Mouse (Mus musculus): Measurements from ENCODE around the gene Tenm4. TPM values are rescaled to one million over a fixed set of nuclear protein-coding genes. Genes with fewer than 3 reads are reported as not detected.

The Tenm4 gene
- total RNA-seq, 4 experiments from 2014 or later: 0.77 to 2.5 (median 2.0) TPM

DNA sequence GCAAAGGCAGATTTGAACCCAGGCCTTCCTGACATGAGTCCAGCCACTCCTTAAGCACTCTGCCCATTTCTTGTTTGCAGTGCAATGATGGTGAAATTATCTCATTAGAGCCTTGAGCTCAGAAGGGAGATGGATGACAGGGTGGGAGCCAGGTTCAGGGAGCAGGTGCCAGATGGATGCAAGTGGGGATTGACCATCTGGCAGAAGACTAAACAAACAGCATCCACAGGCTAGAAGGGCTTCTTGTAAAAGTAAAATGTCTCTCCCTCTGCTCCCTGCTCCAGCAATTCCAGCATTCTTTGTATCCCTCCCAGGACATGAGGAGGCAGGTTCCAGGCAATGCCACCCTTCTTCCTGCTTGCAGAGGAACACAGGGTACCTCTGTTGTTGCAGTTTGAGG lies 165.3 kb downstream of the Tenm4 start:
- no peak for DNase-seq (ENCODE audit: low spot score in 2 of 2)

DNA sequence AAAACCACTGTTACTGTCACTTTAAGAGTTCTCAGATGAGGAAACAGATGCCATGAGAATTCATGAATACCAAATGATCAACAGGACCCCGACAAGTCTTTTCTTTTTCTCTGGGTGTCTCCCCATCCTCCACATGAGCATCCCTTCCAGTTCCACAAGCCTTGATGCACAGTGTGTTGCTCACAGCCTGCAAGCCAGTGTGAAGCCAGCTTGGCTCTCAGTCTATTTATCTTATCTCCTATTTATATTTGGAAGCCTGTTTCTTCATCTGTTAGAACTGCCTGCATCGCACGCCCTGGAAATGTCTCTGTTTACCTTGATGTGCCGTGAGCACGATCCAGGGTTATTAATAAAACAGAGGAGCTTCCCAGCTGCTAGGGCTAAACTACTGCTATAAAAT lies 169.8 kb downstream of the Tenm4 start:
- no peak for DNase-seq (ENCODE audit: low spot score in 2 of 2)

DNA sequence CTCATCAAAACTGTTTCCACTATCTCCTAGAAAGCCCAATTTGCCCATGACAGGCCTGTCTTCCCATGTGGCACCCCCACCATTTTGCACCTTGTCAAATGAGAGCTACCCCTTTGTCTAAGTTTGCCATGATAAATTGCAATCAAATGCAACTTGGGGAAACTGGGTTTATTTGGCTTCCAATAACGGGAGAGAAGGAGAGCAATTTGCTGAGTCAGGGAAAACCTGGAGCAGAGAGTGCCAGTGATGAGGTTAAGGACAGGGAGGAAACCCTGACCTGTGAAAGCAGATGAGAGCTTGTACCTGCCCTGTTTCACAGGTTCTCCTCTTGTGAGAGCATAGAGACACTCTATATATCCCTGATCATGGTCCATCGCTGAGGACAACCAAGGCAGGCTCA lies 170.4 kb downstream of the Tenm4 start:
- no peak for DNase-seq (ENCODE audit: low spot score in 2 of 2)

DNA sequence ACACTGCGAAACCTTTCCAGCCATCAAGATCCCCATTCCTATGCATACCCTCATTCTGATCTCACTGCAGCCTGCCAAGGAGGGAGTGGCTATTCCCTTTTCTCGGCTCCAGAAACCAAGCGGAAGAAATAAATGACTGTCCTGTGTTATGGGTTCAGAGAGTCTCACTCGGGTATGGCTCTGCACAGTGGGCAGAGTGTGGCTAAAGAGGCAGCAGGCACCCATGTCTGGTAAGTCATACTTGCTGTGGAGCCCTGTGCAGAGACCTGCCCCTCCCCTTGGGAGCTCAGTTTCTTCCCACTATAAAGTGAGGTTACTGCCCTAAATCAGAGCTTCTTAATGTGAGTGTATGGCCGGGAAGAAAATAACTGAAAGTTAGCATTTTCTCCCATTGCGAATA lies 171.9 kb downstream of the Tenm4 start:
- DNase-seq (ENCODE audit: low spot score in 2 of 2): no peak

DNA sequence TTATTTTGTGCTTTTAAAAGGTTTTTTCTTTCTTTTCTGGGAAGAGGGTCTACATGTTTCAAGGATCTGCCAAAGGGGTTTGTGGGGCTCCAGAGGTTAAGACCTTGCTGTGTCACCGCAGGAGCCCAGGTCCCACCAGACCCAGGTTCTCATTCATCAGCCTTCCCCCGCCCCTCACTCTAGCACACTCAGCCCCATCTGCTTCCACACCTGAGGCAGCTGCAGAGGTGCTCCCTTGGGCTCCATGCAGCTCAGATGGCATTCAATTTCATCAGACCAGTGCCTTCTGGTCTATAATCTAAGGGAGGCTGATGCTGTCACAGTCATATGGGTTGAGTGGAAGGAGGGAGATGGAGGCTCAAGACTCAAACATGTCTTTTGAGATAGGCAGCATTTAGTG lies 172.6 kb downstream of the Tenm4 start:
- DNase-seq (ENCODE audit: low spot score in 2 of 2): no peak

DNA sequence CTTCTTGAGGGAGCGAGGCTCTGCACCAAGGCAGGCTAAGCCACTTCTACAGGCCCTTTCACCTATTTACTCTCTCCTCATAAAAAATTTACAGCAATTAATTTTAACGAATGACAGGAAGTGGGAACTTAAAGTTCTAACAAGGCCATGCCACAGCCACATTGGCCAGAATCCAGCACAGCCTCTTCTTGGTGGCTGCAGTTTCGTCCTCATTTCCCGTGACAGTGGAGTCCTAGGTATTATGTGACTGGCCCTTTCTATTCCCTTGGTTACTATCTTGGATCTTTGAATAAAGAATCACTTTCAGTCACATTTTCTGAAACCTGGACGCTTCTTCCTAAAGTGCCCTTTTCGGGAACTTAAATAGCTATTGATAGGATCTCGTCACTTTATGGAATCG lies 181.6 kb downstream of the Tenm4 start:
- DNase-seq (ENCODE audit: low spot score in 2 of 2): no peak

DNA sequence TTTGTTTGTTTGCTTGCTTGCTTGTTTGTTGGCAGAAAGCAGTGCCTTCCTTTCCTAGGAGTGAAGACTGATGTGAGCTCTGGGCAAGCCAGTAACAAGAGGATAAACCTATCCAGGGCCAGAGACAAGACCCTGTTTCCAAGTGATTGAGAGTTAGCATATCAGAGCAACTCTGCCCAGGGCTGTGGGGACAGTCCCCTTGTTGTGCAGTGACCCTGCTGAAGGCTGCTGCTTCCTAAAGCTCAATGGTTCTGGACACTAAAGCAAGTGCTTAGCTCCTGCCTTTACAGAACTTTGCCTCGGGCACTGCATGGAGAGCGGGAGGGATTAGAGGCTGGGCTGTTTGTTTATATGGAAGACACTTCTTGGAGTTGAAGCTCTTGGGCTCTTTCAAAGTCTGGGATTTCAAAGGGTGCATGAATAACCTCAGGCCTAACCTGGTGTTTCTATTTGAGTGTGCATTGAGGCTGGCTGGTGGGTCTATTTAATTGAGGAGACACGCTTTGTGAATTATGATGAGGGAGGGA lies 185.3 kb downstream of the Tenm4 start:
- DNase-seq (ENCODE audit: low spot score in 2 of 2): no peak

DNA sequence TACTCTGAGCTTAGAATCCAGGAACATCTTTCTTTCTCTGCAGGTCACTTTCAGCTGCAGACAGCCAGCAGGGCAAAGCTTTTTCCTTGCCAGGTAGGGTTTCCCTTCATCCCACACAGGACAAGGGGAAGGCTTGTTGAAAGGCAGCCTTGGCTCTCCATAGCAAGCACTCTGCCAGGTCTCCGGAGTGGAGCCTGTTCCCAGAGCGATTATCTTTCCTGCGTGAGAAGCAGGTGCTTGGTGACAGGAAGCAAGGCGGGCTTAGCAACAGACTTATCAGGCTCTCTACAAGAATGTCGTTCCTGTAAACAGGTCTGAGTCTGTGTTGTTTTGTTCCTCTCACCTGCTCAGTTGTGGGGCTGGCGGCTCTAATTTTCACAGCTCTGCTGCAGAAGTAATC lies 186.5 kb downstream of the Tenm4 start:
- DNase-seq (ENCODE audit: low spot score in 2 of 2): no peak

DNA sequence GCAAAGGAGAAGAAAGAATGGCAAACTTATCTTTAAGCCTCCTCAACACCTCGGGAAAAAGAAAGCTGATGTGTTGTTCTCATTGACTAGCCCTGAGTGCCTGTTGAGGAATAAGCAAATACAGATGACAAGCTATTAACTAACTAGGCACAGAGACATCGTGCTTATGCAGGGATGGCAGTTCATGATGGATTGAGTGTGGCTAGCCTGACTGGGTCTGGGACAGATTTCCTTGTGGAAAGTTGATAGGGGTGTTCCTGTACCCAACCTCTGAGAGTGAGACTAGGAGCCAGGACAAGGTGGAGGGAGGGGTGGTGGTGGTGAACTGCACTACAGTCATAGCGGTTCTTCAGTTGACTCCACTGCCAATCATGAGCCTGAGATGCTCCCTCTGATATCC lies 192.3 kb downstream of the Tenm4 start:
- DNase-seq (ENCODE audit: low spot score in 2 of 2): no peak

DNA sequence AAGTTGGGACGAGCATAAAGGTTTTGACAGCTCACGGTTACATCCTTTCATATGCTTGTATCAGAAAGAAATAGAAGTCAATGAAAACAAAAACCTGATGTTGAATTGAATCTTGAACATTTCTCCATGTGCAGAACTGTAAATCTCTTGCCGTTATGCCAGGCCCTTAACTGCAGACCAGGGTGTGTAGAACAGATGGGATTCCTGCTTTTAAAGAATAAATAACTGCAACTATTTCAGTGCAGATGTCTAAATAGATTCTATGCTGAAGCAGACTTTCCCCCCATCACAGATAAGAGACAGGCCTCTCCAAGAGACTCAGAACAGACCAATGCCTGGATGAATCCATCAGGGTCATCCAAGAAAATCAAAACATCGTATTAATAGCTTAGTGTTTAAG lies 198.9 kb downstream of the Tenm4 start:
- DNase-seq (ENCODE audit: low spot score in 2 of 2): no peak

DNA sequence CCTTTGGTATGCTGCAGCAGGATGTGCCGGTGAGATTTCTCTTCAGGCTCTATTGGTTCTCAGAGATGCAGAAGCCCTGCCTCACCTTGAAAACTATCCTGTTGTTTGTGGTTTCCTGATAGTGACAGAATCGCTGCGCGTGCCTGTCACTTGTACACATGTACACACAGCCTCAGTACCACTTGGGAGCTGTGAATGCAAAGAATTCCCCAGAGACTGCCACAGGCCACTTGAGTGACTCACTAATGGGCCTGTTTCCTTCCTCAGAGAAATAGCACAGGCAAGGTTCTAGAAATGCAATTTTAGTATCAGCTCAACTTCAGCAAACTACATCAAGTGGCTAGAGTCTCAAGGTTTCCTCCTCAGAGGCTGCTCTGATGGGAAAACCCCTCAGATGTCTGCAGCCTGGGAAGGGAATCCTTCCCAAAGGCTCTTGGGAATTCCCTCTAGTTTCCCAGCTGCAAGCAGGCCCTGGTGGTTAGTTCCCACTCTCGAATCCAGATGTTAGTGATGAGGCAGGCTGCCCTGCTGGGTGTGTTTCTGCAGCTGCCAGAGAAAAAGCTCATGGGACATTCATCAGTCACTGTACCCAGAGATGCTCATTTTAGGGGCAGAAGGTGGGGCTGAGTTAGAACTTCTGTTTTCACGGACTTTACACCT lies 203.1 kb downstream of the Tenm4 start:
- DNase-seq (ENCODE audit: low spot score in 2 of 2): no peak

DNA sequence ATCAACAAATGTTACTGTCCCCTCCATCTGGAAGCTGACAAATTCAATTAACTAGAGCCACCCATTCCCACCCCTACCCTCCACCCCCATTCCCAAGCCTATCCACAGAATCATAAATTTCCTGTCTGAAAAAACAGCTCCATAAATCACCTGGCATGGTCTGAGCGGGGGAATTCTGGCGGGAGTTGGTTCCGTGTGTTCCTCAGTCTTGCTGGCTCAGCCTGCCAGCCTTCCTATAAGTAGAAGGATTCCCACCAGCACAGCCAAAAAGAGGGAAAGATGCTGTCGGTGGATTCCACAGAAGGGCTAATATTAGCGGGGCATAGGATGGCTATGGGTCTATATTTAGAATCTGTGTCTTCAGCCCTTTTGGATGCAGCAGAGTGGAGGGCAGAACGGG lies 204.5 kb downstream of the Tenm4 start:
- no peak for DNase-seq (ENCODE audit: low spot score in 2 of 2)

DNA sequence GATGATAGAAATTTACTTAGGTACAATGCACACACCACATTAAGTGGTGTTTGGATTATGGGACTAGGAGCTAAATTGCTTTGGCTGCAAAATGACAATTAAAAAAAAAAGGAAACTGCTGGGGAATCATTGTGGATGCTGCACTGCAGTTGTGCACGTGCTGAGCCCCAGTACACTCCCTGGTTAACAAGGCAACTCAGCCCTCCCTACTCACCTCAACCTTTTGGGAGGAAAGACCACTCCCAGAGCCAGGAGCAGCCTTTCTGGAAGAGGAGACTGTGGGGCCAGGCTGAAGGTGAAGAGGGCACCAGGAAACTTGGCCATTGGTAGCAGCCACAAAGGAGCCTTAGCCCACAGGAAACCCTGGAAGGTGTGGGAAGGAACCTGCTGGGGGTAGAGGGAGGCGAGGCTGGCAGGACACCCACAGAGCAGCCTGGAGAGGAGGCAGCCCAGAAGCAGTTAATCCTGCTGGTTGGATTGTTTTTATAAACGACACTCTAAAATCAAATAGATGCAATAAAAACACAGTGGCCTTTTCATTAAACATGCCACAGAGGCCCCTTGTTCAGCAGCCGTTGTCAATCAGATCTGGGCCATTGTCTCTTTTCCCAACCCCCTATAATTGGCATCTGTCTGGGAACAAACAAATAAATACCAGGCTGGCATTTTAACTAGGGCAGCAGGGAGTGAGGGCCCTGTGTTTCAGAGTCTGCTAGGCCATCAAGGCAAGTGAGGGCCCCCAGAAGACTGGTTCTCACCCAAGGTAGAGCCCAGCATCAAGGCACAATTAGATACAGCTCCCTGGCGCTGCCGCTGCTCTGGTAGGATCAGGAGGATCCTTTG lies 212.9 kb downstream of the Tenm4 start:
- no peak for DNase-seq (ENCODE audit: low spot score in 2 of 2)

DNA sequence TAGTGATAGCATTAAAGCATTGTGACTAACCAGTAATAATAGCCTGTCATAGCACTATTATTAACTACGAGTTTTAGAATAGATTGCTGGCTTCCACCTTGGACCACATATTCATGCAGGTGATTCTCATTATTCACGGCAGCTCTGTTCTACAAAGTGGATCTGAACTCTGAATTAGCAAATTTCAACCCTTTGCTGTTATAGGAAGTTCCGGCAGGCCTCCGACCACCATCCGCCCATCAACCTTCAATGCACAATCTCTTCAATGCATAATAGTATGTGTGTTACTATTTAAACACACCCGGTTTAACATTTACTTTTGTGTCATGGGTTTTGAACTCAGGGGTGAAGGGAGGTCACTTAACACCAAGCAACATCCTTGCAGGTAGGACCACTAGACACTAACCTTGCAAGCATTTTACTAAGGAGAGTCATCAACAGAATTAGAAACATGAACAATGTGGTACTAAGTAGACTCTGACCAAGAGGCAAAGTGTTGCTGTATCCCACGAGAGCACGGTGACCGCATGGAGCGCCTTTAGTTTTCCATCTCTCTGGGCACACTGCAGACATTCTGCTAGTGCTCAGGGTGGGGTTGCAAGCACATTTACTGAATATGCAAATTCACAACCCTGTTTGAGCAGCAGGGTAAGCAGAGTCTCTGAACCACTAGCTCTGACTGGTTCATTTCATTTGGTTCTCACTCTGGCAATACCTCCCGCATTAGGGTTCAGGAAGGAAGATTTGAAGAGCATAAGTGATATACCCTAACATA lies 213.9 kb downstream of the Tenm4 start:
- no peak for DNase-seq (ENCODE audit: low spot score in 2 of 2)

DNA sequence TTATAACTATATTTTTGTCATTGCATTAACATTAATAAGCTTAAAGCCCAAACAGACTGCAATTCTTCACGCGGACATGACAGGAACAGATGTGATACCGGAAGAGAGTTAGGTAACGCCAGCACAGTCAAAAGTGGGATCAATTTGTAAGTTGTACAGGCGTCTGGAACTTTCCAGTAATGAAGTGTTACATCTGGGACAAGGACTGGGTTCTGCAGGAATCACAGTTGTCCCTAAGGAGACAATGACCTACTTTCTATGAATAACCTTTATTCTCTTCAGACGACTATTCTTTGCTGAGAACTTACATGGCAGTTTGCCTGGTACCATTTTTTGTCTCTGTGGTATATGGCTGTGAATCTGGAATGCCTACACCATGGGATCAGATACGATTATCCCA lies 214.8 kb downstream of the Tenm4 start:
- DNase-seq (ENCODE audit: low spot score in 2 of 2): no peak

DNA sequence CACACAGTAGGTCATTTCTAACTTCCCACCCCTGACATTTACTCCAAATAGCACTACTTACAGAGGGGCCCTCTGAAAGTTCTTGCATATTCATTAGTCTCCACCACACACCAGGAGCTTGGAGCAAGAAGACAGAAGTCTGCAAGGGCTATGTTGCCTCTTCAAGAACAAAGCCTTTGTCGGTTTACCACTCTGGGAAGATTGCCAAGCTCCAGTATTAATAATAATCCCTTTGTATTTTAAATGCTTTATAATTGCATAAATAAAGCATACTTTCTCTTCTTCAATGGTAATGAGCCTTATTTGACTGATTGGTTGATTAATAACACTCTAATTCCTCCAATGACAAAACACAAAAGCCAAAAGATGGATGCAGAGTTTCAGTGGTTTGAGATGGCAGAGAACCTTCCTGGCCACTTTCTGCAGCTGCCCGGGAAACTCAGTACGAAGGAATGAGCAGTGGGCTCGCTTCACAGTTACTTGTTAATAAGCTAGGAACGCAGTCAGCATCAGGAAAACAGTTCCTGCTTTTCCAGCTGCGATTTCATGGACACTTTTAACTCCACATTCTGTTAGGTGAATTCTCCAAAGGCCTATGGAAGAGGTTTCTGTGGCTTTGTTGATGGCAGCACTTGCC lies 219.1 kb downstream of the Tenm4 start:
- no peak for DNase-seq (ENCODE audit: low spot score in 2 of 2)

DNA sequence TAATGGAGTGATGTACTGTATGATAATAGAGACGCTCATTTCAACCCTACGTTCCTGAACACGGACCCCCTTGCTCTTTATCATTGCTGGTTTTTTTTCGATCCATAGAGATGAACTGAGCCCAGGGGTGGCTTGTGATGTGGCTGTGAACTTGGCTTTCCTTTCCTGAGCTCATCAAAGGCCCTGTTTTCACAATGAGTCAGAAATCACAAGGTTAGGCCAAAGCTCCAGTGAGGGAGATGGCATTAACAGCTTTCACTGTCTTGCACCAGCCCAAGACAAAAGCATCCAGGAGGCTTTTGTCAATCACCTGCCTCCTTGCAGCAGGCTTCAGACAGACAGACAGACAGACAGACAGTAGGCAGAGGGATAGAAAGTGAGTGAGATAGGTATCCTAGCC lies 219.8 kb downstream of the Tenm4 start:
- no peak for DNase-seq (ENCODE audit: low spot score in 2 of 2)

DNA sequence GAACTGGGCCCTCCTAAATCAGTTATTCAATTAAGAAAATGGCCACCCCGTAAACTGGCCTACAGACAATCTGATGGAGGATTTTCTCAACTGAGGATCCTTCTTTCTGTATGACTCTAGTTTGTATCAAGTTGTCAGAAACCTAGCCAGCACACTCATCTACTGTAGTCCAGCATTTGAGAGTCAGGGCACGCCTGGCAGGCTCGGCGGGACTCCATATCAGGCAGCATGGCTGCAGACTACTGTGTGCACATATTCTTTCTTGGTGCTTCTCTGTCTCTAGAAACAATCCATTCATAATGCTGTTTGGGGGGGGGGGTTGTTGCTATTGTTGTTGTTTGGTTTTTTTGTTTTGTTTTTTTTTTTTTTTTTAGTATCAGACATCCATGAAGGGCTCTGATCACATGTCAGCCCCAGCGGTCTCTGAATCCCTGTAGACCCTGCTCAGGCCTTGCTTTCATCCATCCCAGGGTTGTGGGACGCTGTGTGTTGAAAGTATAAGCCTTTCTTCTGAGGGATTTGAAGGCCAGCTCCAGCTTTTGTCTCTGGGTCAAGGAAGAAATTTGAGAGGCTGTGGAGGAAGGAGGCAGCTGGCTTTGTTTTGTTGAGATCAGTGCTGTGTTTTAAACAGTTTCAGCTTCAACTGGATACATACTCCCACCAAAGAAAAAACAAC lies 220.9 kb downstream of the Tenm4 start:
- DNase-seq (ENCODE audit: low spot score in 2 of 2): no peak

DNA sequence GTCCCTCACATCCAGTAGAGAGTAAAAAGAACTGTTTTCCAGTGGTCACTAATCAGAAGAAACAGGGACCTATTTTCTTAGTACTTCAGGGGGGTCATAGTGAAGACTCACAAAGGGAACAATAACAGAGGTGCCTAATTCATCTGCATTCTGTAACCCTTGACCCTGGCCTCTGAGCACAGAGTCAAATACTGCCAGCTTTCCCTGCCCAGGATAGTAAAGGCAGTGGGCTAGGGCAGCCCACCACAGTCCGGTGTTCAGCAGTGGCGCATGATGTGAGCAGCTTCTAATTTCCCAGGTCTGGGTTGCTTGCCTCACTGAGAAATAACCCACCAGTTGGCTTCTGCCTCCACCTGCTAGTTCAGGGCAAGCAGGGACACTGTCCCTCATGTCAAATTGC lies 221.6 kb downstream of the Tenm4 start:
- DNase-seq (ENCODE audit: low spot score in 2 of 2): no peak

DNA sequence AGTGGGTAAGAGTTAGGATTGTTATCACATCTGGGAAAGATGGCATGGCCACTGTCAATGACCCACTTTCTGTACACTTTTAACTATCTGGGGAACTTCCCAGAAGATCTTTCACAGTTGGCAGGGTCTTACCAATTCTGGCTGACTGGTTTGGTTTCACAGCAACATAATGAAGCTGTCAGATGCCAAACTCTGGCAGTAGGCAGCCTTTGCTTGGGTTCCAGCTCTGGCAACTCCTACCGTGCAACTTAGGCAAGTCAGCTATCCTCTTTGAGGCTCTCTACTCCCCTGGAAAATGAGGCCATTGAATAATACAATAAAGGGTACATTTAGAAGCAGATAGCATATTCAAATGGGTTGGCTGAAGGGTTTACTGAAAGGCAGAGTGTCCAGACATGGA lies 226.9 kb downstream of the Tenm4 start:
- DNase-seq (ENCODE audit: low spot score in 2 of 2): no peak

DNA sequence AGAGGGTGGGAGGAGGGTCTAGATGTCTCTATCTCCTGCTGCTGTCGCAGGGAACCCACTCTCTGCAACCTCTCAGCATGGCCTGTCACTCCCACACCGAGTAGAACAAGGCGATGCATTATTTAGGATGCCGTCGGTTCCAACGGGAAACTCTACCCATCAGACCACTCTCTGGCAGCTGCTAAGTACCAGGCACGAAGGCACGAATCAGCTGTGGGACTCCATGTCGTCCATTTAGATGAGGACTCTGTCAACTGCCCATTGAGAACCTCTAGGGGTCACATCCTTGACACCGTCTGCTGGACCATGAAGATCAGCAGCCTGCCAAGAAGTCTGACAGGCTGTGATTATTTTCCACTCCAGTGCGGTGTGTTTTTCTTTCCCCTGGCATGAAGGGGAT lies 229.4 kb downstream of the Tenm4 start:
- no peak for DNase-seq (ENCODE audit: low spot score in 2 of 2)

Data from gastrocnemius, adult 8-10 months (tissue).